Mouse (Mus musculus): ENCODE results near the gene Sectm1b. TPM values are rescaled to one million over a fixed set of nuclear protein-coding genes. Genes with fewer than 3 reads are reported as not detected.
A peak's percentile ranks its signal among the peaks of the same experiment; 100 is the strongest.

Sectm1b gene
- total RNA-seq, 1 experiment = not detected

DNA sequence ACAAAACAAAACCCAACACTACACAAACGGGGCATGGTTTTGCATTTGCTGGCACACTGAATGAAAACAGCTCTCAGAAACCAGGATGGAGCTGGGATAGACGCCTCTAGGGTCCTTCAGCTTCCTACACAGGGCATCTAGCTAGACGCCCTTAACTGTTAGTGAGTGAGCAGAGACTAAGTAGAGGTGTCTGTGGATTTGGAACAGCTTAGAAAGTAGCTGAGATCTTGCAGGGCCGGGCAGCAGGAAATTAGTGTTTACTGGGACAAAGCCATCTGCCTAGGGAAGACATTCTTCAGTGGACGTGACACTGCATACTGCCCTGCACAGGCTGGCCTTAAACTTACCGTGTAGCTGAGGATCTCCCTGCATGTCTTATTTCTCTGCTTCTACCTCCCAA is 47.9 kb downstream of the Sectm1b start:
- Histone ChIP-seq H3K4me1 (ENCODE audit: control insufficient read depth in 2 of 2, insufficient read depth in 2 of 2, low read length in 2 of 2, poor library complexity in 1 of 2) (no peaks in the 10 kb centered on the region), H3K4me3 (ENCODE audit: insufficient read depth in 1 of 2, low read depth in 1 of 2, low read length in 2 of 2, poor library complexity in 1 of 2, severe bottlenecking in 1 of 2) (no peak overlapping the region), H3K27ac (ENCODE audit: insufficient read depth, low read depth, low read length, poor library complexity, severe bottlenecking) (no peak overlapping the region), H3K9me3 (ENCODE audit: control insufficient read depth, insufficient read depth, low read depth, low read length) (no peaks in the 10 kb centered on the region), H3K36me3 (ENCODE audit: control insufficient read depth, insufficient read depth, low read length, poor library complexity, severe bottlenecking) (no peaks in the 10 kb centered on the region), H3K9ac (ENCODE audit: insufficient read depth, low read depth, low read length, poor library complexity, severe bottlenecking) (no peak overlapping the region)
- no peak for DNase-seq (ENCODE audit: low read depth, low spot score)
- in situ Hi-C loops (cut with MboI; ENCODE audit: low sequenced_read_pairs in 2 of 2, unreplicated experiment in 2 of 2) = no loop called here
- no peak for TF ChIP-seq ZNF384 (IDR thresholded peaks at IDR 0.05; ENCODE audit: low read depth, low read length)
- TF ChIP-seq HCFC1 (IDR thresholded peaks at IDR 0.05; ENCODE audit: borderline replicate concordance, insufficient read depth, low read length) = no peak
- TF ChIP-seq MAFK (IDR thresholded peaks at IDR 0.05; ENCODE audit: insufficient read depth, low read depth, low read length) = no peak
- TF ChIP-seq CHD2 (IDR thresholded peaks at IDR 0.05; ENCODE audit: low read depth, low read length) = no peak
- no peak for TF ChIP-seq ZC3H11A (IDR thresholded peaks at IDR 0.05; ENCODE audit: borderline replicate concordance, low read depth, low read length)

DNA sequence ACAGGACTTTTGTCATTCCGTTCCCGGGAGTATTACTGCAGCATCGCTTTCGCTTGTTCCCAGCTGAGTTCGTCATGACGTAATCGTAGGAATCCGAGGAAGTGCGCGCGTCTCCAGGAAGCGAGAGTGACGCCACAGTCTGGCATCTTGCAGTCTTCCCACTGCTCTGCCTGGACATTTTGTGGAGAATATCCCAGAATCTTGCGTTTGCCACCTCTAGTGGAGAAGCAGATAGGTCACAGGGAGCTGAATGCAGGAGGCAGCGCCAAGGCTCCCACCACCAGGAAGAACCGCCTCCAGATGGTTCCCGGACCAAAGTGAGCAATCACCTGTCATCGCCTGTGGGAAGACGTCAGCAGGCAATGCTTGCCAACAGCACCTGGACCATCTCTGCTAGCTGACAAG is 48.5 kb downstream of the Sectm1b start:
- Histone ChIP-seq H3K4me1 (ENCODE audit: control insufficient read depth in 2 of 2, insufficient read depth in 2 of 2, low read length in 2 of 2, poor library complexity in 1 of 2) (no peaks in the 10 kb centered on the region), H3K9ac (ENCODE audit: insufficient read depth, low read depth, low read length, poor library complexity, severe bottlenecking) (no peak overlapping the region), H3K36me3 (ENCODE audit: control insufficient read depth, insufficient read depth, low read length, poor library complexity, severe bottlenecking) (no peaks in the 10 kb centered on the region), H3K9me3 (ENCODE audit: control insufficient read depth, insufficient read depth, low read depth, low read length) (no peaks in the 10 kb centered on the region), H3K27ac (ENCODE audit: insufficient read depth, low read depth, low read length, poor library complexity, severe bottlenecking) (no peak overlapping the region), H3K4me3 (ENCODE audit: insufficient read depth in 1 of 2, low read depth in 1 of 2, low read length in 2 of 2, poor library complexity in 1 of 2, severe bottlenecking in 1 of 2) (peak overlapping the region in 1 of 2 experiments; percentile 26; a peak in 1 of 4 replicates)
- no peak for DNase-seq (ENCODE audit: low read depth, low spot score)
- in situ Hi-C loops (cut with MboI; ENCODE audit: low sequenced_read_pairs in 2 of 2, unreplicated experiment in 2 of 2) = no loop called here
- no peak for TF ChIP-seq ZC3H11A (IDR thresholded peaks at IDR 0.05; ENCODE audit: borderline replicate concordance, low read depth, low read length)
- TF ChIP-seq MAFK (IDR thresholded peaks at IDR 0.05; ENCODE audit: insufficient read depth, low read depth, low read length) = no peak
- TF ChIP-seq HCFC1 (IDR thresholded peaks at IDR 0.05; ENCODE audit: borderline replicate concordance, insufficient read depth, low read length) = no peak
- TF ChIP-seq ZNF384 (IDR thresholded peaks at IDR 0.05; ENCODE audit: low read depth, low read length) = no peak
- no peak for TF ChIP-seq CHD2 (IDR thresholded peaks at IDR 0.05; ENCODE audit: low read depth, low read length)

DNA sequence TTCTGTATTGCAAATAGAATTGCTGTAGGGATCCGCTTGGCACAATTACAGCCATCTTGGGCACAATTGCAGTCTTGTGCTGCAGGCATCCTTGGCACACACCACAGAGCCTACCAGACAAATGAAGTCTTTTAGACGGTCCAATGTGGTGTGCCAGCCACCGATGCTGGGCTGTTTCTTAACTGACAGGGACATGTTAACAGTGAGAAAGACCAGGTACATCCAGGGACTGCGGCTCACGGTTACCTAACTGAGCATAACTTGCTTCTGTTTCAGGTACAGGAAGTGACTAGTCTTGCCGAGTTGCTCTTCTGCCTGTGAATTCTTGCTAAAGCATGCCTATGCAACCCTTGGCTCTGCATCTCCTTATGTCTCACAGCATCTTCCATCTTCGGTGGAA is 49.7 kb downstream of the Sectm1b start:
- Histone ChIP-seq H3K27ac (ENCODE audit: insufficient read depth, low read depth, low read length, poor library complexity, severe bottlenecking) (no peak overlapping the region), H3K4me3 (ENCODE audit: insufficient read depth in 1 of 2, low read depth in 1 of 2, low read length in 2 of 2, poor library complexity in 1 of 2, severe bottlenecking in 1 of 2) (no peak overlapping the region), H3K4me1 (ENCODE audit: control insufficient read depth in 2 of 2, insufficient read depth in 2 of 2, low read length in 2 of 2, poor library complexity in 1 of 2) (no peaks in the 10 kb centered on the region), H3K9ac (ENCODE audit: insufficient read depth, low read depth, low read length, poor library complexity, severe bottlenecking) (no peak overlapping the region), H3K9me3 (ENCODE audit: control insufficient read depth, insufficient read depth, low read depth, low read length) (no peaks in the 10 kb centered on the region), H3K36me3 (ENCODE audit: control insufficient read depth, insufficient read depth, low read length, poor library complexity, severe bottlenecking) (no peaks in the 10 kb centered on the region)
- no peak for DNase-seq (ENCODE audit: low read depth, low spot score)
- TF ChIP-seq CHD2 (IDR thresholded peaks at IDR 0.05; ENCODE audit: low read depth, low read length) (no peak), ZNF384 (IDR thresholded peaks at IDR 0.05; ENCODE audit: low read depth, low read length) (no peak), HCFC1 (IDR thresholded peaks at IDR 0.05; ENCODE audit: borderline replicate concordance, insufficient read depth, low read length) (no peak), ZC3H11A (IDR thresholded peaks at IDR 0.05; ENCODE audit: borderline replicate concordance, low read depth, low read length) (no peak), MAFK (IDR thresholded peaks at IDR 0.05; ENCODE audit: insufficient read depth, low read depth, low read length) (no peak)
- in situ Hi-C loops (cut with MboI; ENCODE audit: low sequenced_read_pairs in 2 of 2, unreplicated experiment in 2 of 2) = no loop called here

DNA sequence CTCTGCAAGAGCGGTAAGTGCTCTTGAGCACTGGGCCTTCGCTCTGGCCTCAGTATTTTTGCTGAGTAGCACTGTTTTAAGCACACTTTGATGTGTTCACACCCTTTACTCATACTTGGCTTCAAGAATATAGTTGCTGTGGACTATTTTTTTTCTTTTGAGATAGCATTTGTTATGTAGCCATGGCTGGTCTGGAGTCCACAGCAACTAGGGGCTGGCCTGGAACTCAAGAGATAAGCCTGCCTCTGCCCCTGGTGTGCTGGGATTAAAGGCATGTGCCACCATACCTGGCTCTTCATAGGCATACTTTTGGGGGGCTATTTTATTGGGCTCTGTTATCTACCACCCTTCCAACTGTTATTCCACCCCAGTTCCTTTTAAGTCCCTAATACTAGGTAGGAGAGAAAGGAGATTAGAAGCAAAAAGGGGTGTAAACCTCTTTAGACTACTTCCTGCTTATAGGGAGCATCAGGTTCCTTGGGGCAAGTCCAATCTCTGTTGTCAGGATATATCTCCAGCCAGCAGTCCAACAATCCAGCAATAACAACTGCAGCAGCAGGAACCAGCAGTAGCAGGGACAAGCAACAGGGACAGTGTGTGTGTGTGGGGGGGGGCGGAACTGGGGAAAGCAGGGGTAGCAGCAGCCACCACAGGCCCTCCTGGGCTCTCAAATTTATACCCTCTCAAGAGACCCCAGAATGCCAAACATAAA is 53.2 kb downstream of the Sectm1b start:
- Histone ChIP-seq H3K9ac (ENCODE audit: insufficient read depth, low read depth, low read length, poor library complexity, severe bottlenecking) (no peak overlapping the region), H3K4me3 (ENCODE audit: insufficient read depth in 1 of 2, low read depth in 1 of 2, low read length in 2 of 2, poor library complexity in 1 of 2, severe bottlenecking in 1 of 2) (no peak overlapping the region), H3K36me3 (ENCODE audit: control insufficient read depth, insufficient read depth, low read length, poor library complexity, severe bottlenecking) (no peaks in the 10 kb centered on the region), H3K9me3 (ENCODE audit: control insufficient read depth, insufficient read depth, low read depth, low read length) (no peaks in the 10 kb centered on the region), H3K27ac (ENCODE audit: insufficient read depth, low read depth, low read length, poor library complexity, severe bottlenecking) (no peak overlapping the region), H3K4me1 (ENCODE audit: control insufficient read depth in 2 of 2, insufficient read depth in 2 of 2, low read length in 2 of 2, poor library complexity in 1 of 2) (no peaks in the 10 kb centered on the region)
- DNase-seq (ENCODE audit: low read depth, low spot score) = no peak
- in situ Hi-C loops (cut with MboI; ENCODE audit: low sequenced_read_pairs in 2 of 2, unreplicated experiment in 2 of 2) = no loop called here
- TF ChIP-seq ZC3H11A (IDR thresholded peaks at IDR 0.05; ENCODE audit: borderline replicate concordance, low read depth, low read length) (no peak), HCFC1 (IDR thresholded peaks at IDR 0.05; ENCODE audit: borderline replicate concordance, insufficient read depth, low read length) (no peak), MAFK (IDR thresholded peaks at IDR 0.05; ENCODE audit: insufficient read depth, low read depth, low read length) (no peak), ZNF384 (IDR thresholded peaks at IDR 0.05; ENCODE audit: low read depth, low read length) (no peak), CHD2 (IDR thresholded peaks at IDR 0.05; ENCODE audit: low read depth, low read length) (no peak)
